Mouse (Mus musculus): ENCODE results near the gene Tmem251.

The Tmem251 gene

GRCm38 (mm10) chr12:102743589-102744574, at the start of gene Tmem251, which contains the start of gene Moap1:
Gene Tmem251, plus strand, starts transcription at chr12:102743762.
Gene Moap1, minus strand, starts transcription at chr12:102743661.
- DNase-seq, result peak; percentile 92 to 93

GRCm38 (mm10) chr12:102695369-102696239, 48.0 kb upstream of the Tmem251 start:
- no peak for DNase-seq

GRCm38 (mm10) chr12:102696635-102697354, 46.8 kb upstream of the Tmem251 start:
- no peak for DNase-seq

GRCm38 (mm10) chr12:102697381-102697780, 46.2 kb upstream of the Tmem251 start:
- no peak for DNase-seq

- no peak for DNase-seq
Observed at GRCm38 (mm10) chr12:102698089-102698684, 45.4 kb upstream of the Tmem251 start.

- no peak for DNase-seq
Observed at GRCm38 (mm10) chr12:102699156-102699555, 44.4 kb upstream of the Tmem251 start.

GRCm38 (mm10) chr12:102700453-102700852, 43.1 kb upstream of the Tmem251 start:
- no peak for DNase-seq

GRCm38 (mm10) chr12:102701691-102702207, 41.8 kb upstream of the Tmem251 start:
- DNase-seq, result no peak

- peak; percentile 62 to 81 for DNase-seq
Observed at GRCm38 (mm10) chr12:102702356-102703110, 41.0 kb upstream of the Tmem251 start.

- DNase-seq, result peak in 1 of 2 experiments; percentile 46
Observed at GRCm38 (mm10) chr12:102703111-102703412, 40.5 kb upstream of the Tmem251 start.

- no peak for DNase-seq
Observed at GRCm38 (mm10) chr12:102703441-102703840, 40.1 kb upstream of the Tmem251 start.

- DNase-seq, result no peak
Observed at GRCm38 (mm10) chr12:102703921-102704408, 39.6 kb upstream of the Tmem251 start.

- DNase-seq, result peak; percentile 46 to 58
Observed at GRCm38 (mm10) chr12:102704457-102705198, 38.9 kb upstream of the Tmem251 start, which contains the start of gene Itpk1. Gene Itpk1, minus strand, starts transcription at chr12:102704930.

- peak; percentile 84 to 89 for DNase-seq
Observed at GRCm38 (mm10) chr12:102705216-102705871, 38.2 kb upstream of the Tmem251 start.

- no peak for DNase-seq
Observed at GRCm38 (mm10) chr12:102705906-102706640, 37.5 kb upstream of the Tmem251 start.

GRCm38 (mm10) chr12:102706833-102707463, 36.6 kb upstream of the Tmem251 start:
- DNase-seq, result no peak

GRCm38 (mm10) chr12:102708220-102708619, 35.3 kb upstream of the Tmem251 start:
- DNase-seq, result no peak

GRCm38 (mm10) chr12:102709896-102710295, 33.7 kb upstream of the Tmem251 start:
- no peak for DNase-seq

Data from lung, adult 18-20 months (tissue).